Mouse (Mus musculus): ENCODE results near the gene Prkd3.

The Prkd3 gene

DNA sequence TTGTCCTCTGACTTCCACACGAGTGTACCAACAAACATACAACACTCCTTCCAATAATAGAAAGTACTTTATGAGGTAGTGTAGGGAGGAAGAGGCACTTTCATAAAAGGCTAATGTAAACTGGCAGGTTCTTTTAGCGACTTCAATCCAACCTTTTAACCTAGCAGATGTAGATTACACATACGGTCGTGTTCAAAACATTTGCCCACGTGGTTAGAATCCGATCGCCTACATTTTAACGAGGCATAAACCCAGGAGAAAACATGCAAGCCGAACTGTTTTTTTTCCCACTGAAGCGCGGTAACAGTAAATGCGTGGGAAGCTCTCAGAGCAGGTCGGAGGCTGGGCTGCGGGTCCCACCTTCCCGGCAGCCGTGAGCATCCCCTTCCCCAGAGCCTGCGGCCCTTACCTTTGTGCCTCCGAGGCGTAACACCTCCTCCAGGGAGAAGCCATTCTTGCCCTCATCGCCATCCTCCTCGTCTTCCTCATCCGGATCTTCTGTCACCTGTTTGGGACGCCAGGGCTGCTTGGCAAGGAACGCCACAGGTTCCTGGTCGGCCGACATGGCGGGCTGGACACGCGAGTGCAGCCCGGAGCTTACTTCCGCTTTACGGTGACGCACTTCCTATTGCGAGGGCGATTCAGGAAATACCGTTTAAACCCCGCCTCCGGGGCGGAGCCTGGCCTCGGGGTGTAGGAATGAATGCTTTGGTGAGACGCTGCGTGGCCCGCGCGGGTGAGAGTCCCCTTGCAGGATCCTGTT lies 84.0 kb downstream of the Prkd3 start, which contains the start of the genes Cebpz and Ndufaf7:
Gene Cebpz, minus strand, starts transcription at position 601 of the 763 bp plus-strand sequence.
Gene Ndufaf7, plus strand, starts transcription at position 671 of the 763 bp plus-strand sequence.
- peak; percentile 99 for DNase-seq (ENCODE audit: low read depth)

DNA sequence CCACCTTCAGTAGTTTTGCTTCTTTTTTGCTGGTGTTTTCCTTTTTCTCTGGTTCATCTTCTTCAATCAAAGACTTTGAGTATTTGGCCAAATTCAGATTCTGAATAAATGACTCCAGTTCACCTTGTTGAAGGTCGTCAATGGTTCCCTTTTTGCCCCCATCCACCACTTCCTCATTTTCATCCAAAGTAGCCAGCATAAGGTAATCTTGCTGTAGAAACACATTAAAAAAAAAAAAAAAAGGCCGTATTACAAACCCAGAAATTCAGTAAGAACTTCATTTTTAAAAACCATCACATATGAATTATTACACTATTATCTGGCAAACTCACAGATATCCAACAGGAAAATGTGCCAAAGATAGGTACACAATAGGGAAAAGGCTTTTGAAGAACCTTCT lies 84.8 kb downstream of the Prkd3 start:
- no peak for DNase-seq (ENCODE audit: low read depth)

DNA sequence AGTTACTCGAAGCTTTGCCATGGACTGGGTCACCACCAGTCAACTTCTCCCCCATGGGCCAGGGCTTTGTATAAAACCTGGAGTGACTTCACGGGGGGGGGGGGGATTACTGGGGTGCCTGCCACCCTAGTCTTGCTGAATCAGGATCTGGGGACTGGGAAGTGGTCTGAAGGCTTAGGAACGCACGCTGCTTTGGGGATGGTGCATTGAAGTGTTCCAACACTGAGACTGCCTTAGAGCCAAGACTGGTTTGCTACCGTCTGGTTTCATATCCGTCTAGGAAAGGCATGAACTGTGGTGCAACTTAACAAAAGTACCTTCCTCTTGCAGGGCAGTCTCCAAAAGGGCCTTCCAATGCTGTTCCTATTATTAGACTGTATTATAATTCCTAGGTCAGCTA lies 102.9 kb downstream of the Prkd3 start:
- no peak for DNase-seq (ENCODE audit: low read depth)

DNA sequence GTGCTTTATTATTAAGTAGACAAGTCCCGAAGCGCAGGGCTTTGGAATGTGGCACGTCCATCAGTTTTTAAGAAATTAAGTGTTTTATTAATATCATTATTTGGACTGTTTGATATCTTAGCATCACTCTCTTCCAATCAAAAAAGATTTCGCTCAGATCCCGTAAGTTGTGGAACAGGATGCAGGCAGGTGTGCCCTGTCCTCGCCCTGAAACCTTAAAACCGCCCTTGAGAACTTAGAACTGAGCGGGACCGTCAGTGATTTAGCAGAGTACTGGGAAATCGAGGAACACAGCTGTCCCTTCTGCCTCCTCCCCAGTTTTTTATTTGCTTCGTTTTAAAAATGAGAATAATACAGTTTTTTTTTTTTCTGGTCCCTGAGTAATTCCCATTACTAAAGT lies 103.7 kb downstream of the Prkd3 start:
- no peak for DNase-seq (ENCODE audit: low read depth)

DNA sequence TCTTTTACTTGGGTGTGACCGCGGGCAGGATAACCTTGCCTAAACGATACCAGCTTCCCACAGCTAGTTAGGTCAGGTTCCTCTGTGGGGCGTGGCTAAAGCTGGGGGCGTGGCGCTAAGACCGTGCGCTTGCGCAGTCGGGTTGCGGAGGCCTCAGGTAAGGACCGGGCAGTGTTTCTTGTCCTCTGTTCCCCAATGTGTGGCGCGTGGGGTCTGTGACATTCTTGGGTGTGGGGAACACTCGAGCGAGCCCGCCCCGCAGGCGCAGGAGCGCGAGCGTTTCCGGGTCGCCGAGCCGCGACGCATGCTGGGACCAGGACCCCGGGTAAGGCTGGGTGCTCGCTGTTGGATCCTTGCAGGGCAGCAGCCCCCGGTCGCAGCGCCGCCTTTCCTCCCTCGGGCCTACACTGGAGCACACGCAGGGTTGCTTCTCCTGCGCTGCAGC lies 104.2 kb downstream of the Prkd3 start, which contains the start of gene Cebpzos:
Gene Cebpzos, plus strand, starts transcription at position 132 of the 445 bp plus-strand sequence.
- peak; percentile 85 for DNase-seq (ENCODE audit: low read depth)

DNA sequence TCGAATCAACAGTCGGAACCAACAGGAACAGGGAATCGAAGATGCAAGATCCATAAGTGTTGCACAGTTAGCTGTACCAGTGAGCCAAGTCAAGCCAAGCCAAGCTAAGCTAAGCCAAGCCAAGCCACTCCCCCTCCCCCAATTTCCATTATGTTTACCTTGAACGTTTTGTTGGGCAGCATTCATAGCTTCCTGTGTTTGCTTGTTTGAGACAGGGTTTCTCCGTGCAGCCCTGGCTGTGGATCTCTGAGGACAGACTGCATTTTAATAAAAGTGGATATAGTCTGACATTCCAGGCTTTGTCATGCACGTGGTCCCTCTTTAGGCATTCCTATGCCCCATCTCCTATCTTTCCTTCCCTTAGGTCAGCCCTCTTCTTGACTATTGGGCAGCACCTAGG lies 104.8 kb downstream of the Prkd3 start:
- DNase-seq (ENCODE audit: low read depth) = no peak

DNA sequence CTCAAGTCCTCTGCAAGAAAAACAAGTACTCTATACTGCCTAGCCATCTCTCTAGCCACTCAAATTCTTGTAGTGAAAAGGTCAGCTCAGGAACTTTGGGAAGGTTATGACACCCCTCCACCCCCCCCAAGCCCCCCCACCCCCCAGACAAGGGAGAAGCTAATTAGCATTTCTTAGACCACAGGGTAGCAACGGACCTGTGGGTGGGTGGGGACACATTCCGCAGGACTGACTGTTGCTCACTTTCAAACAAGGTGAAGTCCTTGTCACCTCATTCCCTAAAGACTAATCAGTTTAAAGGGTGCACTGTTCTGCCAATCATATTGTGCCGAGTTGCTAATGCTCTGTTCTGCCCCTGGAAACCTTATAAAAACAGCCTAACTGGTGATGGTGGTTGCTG lies 106.7 kb downstream of the Prkd3 start:
- DNase-seq (ENCODE audit: low read depth) = no peak

DNA sequence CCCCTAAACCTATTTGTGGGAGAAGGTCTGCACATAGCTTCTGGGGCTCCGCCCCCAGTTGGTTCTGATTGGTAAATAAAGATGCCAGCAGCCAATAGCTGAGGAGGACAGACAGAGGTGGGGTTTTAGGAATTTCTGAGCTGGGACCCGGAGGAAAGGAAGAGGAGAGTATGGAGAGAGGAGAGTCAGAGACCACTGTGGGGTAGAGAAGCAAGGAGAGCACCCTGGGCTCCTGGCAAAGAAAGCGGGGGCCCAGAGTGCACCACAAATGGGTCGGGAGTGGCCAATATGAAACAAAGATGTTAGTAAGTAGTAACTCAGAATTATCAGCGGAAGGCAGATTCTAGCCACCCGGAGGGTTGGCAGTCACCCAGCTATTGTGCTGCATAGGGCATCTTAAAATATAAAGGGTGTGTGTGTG lies 107.7 kb downstream of the Prkd3 start:
- DNase-seq (ENCODE audit: low read depth) = no peak

DNA sequence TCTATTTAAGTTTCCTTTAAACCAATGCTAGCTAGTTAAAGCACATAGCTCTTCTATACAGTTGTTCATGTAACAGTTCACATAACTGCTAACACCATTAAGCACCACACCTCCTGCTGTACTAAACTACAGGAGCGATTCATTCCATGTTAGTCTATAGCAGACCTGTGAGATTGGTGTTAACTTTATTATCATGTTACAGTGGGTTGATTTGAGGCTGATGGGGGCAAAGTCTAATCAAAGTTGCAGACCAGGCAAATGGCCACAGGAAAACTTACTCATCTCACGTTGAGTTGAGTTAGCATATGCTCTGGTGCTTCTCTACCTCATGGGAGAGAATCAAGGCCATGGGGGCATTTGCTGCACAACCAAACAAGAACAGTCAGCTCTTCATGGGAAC lies 111.2 kb downstream of the Prkd3 start:
- DNase-seq (ENCODE audit: low read depth) = no peak

DNA sequence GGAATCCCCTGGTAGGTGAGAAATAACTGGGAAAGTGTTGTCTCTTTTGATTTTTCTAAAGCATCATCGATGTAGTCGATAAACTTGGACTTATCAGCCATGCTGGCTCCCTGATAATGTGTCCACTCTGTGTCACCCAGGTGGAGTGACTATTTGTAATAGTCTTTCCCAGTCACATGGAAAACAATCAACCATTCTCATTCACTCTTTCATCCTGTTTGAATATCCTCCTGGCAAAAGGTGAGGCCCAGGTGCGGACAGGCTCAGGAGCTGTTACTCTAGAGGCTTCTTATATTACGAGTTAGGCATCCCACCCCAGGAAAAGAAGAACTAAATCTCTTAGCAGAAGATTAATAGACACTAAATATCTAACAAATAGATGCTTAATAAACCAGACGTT lies 113.7 kb downstream of the Prkd3 start, which contains the start of gene Sult6b1:
Gene Sult6b1, minus strand, starts transcription at position 101 of the 400 bp plus-strand sequence.
- DNase-seq (ENCODE audit: low read depth) = no peak

DNA sequence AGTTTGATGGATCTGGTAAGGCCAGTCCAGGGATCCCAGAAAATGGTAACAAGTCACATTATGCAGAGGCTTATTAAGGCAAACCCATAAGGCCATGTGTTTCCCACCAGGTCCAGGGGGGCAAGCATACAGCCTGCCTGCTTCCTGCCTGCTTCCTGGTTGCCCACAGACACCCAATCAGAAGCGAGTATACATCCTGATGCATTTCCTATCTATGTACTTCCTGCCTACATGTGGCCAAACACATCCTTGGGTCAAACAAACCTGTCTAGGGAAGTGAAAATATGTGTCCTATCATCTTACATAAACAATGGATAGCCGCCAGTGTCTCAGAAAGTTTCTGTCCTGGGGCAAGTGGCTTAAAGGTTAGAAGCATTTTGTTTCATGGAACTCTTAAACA lies 117.5 kb downstream of the Prkd3 start:
- DNase-seq (ENCODE audit: low read depth) = no peak

Measured in c-Kit-positive CD71-positive TER-119-negative erythroid progenitor cells, embryonic 14.5 days (primary cell).